Mouse (Mus musculus) spleen, postnatal 4 days (tissue): ENCODE data around the gene Clec9a.

Experiments
- DNase-seq, 2 experiments: peaks; one replicate each; pipeline ENCODE4 v3.0.0; 2022; ENCODE audit warnings: low spot score in 2 of 2

The Clec9a gene

DNA sequence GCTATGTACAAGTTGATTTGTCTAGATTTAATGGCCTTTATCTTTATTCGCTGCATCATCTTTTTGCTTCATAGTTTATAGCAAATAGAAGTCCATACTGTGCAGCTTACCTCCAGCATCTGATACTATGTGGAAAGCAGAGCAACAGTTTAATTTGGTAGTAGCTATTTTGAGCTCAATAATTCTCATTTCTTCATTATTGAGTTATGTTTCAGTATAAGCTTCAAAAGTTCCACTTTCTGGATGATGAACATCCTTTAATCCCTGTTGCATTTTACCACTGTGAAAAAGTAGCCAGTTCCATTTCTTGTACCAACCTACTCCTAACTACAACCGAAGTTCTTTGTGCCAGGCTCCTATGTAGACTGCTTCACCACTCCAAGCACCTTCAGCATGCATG lies at the start of gene Clec9a:
TSS of gene Clec9a (plus strand) at position 301 of the 400 bp plus-strand sequence.
- no peak for DNase-seq

DNA sequence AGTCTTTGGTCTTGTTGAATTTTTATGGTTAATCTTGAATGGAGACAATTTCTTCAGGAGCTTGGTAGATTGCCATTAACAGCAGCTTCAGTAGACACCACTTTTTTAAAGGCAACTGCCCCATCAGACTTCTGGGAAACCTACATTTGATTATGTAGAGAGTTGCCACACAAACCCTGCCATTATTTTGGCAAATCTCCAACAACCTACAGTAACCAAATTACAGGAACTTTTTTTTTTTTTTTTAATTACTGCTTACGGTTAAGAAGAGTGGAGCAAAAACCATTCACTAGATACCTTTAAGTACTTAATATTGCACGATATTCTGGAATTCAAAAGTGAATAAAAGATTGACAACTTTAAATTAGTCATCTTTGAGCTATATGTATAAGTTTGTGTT lies 49.1 kb upstream of the Clec9a start:
- no peak for DNase-seq

DNA sequence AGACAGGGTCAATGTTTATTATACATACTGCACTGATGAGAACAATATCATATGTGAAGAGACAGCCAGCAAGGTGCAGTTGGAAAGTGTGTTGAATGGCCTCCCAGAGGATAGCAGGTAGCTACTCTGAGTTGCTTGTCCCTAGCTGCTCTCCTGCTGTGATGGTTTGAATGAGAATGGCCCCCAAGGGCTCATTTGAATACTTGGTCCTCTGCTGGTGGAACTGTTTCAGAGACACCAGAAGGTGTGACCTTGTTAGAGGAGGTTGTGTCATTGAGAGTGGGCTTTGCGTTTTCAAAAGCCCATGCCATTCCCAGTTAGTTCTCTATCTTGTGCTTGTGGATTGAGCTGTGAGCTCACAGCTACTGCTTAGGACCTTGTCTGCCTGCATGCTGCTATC lies 44.7 kb upstream of the Clec9a start:
- DNase-seq: no peak

DNA sequence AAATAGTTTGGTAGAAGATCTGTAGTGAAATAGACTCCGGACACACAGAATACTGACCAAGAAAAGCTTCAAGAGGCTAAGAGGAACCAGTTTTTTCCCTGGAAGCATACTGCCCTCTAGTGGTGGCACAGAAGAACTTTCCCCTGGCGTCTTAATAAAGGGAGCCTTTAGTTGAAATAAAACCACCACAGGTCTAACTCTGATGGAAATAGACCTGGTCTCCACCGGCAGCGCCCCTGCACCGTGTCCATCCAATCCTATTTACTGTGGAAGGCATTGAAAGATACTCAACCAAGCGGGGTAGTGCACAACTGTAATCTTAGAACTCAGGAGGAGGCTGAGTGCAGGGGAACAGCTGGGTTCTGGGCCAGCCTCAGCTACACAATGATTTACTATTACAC lies 42.7 kb upstream of the Clec9a start:
- DNase-seq: peak; percentile 16 to 65

DNA sequence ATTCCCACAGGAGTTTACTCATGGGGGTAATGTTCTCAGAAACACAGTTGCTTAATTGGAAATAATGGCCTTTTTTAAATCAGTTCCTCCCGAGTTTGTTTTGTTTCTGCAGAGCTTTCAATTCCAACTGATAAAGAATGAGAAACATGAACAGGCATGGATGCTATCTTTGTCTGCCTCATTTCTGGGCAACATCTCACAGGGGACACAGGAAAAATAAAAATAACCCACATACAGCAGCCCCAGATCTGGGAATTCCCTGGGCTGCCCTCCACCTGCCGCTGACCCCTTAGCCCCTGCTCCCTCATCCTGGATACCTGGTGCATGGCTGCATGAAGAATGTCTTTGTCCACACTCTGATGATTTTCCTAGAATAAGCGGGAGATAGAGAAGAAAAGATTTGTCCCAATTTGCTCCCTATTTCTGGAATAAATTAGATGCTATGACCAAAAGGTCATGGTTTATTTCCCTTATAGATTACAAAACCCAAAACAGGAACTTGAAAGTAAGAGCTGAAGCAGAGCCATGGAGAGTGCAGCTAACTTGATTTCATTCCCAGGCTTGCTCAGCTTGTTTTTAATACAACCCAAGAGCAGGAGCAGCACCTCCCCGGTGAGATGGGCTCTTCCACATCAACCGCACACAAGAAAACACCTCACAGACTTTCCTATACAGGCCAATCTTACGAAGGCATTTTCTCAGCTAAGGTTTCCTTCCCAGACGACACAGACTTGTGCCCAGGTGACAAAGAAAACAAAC lies 39.1 kb upstream of the Clec9a start:
- no peak for DNase-seq

DNA sequence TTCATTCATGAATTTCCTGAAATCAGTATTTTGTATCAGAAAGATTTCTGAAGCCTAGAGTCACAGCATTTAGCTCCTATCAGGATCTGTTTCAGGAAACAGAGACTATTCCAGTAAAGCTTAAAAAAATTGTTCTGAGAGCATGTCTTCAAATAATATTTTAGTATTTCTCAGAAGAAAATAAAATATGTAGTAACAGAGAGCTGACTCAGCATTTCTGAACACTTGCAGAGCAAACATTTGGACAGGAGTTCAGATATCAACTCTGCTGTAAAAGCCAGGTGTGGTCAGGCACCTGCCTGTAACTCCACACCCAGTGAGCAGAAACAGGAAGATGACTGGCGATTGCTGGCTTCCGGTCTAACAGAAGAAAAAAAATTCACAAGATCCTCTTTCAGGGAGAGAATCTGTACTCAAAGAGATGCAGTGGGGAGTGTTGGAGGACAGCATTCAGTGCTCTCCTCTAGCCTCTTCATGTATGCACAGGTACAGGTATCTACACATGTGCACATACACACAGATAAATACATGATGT lies 33.7 kb upstream of the Clec9a start:
- no peak for DNase-seq

DNA sequence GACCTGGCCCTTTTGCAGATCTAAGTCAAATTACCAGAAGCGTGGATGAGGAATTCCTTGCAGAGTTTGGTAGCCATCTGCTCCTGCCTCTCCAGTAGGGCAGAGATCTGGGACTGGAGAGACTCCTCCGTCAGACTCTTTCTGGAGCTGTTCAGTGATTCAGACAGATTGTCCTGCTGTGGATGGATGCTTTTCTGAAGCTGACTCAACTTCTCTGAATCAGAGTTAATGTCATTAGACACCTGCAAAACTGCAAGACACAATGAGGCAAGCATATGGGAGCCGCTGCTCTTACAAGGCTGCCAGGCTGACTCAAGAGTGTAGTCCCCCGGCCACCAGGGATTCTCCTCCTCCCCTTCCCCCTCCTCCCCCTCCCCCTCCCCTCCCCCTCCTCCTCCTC lies 28.2 kb upstream of the Clec9a start:
- DNase-seq: no peak

DNA sequence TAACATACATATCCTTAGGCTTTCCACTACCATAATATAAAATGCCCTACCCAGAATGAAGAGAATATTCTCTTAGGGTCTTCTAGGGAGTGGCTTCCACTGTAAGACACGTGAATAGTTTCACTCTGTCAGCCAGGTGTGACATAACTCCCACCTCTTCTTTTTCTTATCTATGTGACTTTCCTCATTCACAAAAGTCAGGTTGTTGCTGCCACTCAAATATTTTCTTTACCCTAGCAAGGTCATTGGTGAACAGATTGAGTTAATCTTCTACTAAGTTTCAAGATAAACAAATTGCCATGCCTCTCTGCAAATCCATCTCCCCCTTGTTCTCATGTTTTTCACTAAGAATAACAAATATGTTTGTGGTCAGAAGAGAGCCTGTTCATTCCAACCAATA lies 26.9 kb upstream of the Clec9a start:
- no peak for DNase-seq

DNA sequence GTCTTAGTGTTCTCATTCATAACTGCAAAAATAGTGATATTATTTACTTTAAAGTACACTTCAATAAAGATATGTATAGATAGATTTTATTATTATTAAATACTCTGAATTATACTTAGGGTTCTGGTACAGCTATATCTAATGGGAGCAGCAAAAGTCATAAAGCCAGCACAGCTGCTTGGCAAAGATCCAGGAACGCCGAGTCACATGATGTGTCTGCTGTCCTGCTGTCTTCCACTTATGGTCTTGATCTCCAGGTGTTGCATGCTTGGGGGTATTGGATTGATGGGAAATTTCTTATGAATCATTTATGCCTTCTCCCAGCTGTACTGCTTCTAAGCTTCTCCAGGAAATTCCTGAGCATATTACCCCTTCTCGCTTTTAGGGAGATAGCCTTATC lies 25.2 kb upstream of the Clec9a start:
- no peak for DNase-seq

DNA sequence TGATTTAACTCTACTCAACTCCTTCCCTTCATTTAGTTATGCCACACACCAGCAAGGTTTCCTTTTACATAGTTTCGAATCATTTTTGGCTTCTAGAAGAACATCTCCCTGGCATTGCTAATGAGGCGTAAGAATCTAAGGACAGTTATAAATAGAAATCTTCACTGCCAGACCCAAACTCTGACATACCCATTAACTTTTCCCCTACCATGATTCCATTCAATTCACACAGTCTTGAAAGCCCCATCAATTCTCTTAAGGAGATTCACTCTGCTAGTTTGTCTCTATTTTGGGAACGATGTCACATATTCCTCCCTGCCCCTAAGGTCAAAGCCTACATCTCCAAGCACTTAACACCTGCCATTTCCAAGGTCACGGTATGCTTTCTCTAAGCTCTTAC lies 23.7 kb upstream of the Clec9a start:
- DNase-seq: no peak

DNA sequence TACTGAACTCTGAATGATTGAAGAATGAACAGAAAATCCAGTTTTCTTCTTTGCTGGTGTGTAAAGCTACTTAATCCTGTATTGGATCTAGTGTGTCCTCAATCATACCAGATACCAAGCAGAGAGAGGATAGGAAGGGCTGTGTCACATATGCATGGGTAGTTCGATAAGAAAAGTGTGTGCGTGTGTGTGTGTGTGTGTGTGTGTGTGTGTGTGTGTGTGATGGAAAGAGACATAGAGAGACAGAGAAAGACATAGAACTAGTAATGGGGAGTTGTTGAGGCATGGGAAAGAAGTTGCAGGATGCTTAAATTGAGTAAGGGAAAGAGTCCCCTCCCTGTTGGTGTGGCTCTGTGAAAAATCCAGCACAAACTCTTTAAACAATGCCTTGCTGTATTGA lies 22.9 kb upstream of the Clec9a start, which contains the start of gene Clec12b:
TSS of gene Clec12b (minus strand) at position 101 of the 400 bp plus-strand sequence.
- DNase-seq: no peak

DNA sequence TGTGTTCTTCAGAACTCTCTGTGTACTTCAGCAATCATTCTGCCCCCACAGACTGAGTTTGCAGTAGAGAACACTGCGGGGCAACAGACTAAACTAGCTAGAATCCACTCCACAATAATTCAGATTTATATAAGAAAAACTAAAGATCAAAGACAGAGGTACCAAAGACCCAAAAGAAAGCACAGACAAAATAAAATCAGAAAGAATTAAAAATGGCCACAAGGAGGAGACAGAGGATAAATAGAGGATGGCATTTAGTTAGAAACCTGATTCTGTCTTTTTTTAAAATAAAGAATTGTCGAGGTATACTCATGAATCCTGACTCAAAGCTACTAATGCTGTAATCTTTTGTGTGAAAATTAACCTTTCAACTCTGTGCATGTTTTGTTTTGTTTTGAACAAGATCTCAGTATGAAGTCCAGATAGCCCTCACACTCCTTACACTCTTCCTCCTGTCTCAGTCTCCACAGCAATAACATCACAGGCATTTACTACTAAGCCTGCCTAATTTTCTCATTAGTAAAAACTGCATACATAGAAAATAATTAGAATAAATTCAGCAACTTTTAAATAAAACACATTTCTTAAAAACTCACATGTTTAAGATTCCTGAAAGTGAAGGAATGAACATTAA lies 15.5 kb upstream of the Clec9a start:
- no peak for DNase-seq

DNA sequence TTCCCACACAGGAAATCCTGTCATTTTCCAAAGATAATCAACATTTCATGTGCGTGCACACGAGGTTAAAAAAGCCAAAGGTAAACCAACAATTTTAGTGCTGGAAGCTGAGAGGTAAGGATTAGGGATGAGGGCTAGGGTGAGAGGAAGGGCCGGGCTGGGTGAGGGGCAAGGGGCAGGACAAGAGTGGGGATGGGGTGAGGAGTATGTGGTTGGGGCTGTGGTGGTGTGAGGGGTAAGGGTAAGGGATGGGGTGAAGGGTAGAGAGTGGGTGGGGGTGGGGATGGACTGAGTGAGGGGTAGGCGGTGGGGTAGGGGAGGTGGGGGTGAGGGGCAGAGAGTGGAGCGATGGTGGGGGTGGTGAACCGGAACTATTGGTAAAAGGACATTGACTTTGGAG lies 14.9 kb upstream of the Clec9a start:
- DNase-seq: no peak

DNA sequence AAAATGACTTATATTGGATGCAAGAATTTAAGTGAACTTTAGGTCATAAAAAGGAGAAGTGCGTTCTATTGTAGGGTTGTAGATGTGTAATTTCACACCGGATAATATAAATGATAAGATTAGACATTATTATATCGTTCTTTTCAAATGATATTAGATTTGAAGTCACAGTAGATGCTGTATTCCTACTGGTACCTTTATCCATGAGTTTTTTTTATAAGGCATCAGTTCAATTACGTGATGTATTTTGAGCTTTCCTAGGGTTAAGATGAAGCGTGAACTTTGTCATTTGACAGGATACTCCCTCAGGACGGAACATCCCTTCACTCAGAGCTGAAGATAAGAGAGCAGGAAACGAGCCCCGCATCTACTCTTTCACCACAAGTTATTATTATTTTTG lies 11.7 kb upstream of the Clec9a start, which contains the start of gene Clec1b:
TSS of gene Clec1b (plus strand) at position 301 of the 400 bp plus-strand sequence.
- DNase-seq: no peak

DNA sequence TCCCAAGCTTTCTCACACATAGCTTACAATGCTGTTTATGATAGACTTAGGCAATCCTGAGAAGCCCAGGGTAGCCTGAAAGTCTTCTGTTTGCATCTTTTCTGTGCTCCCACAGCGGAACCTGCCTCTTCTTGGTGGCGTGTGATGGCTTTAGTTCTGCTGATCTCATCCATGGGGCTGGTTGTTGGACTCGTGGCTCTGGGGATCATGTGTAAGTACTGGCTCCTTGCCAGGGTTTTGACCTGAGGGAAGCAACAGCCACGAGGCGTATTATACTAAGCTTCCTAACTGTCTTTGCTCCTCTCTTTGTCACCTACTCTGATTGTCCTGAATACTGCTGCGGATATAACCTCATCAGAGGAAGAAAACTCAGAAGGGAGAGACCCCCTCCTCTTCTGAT lies 8.7 kb upstream of the Clec9a start:
- DNase-seq: no peak

DNA sequence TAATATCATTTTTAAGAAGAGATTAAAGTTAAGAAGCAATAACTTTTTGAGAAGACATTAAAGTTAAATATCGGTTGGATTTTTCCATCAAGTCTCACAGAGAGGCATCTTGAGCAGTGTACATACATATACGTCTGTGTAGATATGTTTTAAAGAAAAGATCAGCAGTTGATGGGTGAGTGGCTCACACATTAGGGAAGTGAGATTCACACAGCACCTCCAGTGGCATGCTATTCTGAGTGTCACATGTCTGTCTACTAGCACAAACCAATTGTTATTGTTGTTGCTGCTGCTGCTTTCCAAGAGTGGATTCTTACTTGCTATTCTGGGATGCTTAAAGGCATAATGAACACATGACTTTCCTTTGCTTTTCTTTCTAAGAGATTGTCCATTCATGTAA lies 6.3 kb upstream of the Clec9a start:
- DNase-seq: no peak

DNA sequence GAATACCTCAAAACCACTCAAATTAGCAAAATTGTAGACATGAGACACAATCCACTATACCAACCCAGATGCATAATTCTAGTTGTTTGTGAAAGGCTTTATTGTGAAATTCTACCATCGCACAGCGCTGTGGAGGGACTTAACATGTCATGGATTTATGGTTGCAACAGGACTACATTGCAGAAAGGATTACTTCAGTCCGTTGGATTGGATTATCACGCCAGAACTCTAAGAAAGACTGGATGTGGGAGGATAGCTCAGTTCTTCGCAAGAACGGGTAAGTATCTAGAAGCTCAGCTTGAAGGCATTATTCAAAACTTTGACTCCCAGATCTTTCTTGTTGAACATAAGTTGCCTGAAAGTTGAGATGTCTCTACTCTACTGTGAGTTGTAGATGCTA lies 5.3 kb upstream of the Clec9a start:
- DNase-seq: no peak

DNA sequence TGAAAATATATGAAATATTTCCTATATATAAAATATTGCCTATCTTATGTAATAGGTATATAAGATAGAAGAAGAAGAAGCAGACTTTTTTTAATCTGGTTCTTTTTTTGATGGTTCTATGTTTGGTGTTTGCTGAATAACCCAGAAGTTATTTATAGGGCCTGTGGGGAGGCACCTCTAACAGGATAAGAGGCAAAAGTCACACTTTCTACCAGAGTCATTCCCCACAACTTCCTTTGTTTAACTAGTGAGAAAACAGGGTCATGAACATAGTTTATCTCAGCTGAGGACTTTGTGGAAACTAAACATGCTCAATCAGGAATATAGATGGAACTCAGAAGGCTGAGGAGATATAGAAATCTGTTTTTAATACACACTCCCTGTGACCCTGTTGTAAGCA lies 2.7 kb upstream of the Clec9a start:
- no peak for DNase-seq

DNA sequence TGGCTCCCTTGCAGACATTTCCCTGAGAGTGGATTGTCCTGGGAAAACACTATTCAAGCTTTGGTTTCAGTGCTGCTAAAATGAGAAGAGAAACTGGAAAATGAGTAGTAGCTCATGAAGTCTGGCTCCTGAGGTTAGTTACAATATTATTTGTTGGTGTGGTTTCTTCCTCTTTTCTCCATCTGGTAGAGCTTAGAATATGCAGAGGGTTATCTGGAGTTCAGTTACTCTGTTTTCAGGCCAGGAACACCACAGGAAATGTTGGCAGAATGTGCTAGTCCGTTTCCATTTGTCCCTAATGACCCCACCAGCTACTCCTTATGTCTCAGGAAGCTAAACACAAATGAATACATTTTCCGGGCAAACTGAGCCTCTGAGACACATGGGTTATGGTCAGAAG lies 1.3 kb upstream of the Clec9a start:
- DNase-seq: no peak

DNA sequence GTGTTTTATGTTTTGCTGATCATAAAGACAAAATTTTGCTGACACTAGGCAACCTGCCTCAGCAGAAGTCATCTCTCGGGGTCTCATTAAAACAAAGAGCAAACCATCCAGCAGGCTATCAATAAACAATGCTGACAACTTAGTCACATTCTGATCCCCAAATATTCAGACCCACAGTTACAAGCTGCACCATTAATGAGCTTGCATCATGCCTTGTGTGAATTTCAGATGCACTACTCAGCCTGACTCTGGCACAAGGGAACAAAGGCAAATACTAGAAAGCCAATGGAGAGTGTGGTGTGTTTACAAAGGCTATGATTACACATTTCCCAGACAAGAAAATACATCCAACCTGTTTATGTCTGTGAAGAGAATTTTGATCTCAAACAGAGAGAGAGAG lies 5.5 kb downstream of the Clec9a start:
- no peak for DNase-seq

DNA sequence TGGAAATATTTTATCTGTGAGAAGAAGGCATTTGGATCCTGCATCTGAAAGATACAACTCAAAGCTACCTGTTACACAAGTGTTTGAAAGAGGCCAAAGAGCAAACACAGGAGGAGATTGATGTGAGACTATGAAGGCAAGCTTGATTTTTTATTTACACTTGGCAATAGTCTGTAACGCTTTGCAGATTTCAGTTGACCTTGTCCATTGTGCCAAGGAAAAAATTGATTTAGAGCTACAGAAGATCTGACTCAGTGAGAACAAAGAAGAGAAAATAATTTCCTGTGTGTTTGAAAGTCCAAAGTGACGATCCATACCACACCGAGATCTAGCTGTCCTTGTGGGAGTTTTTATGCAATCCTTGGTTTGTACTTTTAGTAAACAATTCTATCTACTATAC lies 13.6 kb downstream of the Clec9a start:
- no peak for DNase-seq

DNA sequence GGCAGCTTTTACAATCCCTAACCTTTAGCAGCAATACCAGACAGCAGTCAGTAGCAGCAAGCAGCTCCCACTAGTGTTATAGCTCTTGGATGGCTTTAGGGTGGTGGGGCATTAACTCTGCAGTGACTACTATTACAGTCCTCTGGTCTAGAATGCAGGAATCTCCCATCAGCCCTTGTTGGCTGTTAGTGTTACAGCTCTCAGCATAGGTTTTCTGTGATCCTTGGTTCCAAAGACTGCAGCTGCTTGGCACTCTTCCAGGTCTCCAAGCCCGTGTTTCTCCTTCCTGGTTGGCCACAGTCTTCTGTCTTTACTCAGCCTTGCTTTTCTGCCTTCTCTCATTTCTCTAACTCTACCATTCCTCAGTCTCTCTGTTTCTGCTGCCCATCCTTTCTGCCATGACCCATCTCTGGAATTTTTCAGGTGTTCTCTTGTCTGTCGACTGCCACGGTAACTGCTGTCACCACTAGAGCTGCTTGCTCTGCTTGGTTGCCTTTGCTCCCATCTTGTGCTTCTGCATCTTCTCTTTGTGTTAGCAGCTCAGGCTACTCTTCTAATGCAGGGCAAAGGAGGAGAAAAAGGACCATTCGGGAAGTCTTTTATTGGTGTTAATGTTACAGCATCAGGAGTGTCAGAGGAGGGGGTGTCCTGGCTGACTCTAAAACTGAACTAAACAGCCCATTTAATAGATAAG lies 14.5 kb downstream of the Clec9a start:
- DNase-seq: no peak

DNA sequence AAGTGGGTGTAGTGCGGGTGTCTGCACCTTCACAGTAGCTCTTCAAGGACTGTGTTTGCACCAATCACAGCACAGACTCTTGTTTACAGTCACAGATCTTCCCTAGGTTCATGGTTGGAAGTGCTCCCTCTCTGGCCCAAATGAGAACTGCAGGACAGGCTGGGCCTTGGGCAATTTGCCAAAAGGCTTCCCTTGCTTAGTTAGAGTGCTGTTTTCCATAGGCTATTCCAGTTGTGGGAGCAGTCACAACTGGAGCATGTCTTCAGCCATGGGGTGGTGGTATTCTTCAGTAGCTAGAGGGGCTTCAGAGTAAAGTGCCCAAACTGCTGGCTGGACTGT lies 15.0 kb downstream of the Clec9a start:
- peak; percentile 60 to 85 for DNase-seq
